Mouse (Mus musculus): ENCODE data around the gene Neurog2.
A peak's percentile ranks its signal among the peaks of the same experiment; 100 is the strongest.

GRCm38 (mm10) chr3:127625296-127625695, 7.6 kb upstream of the Neurog2 start:
- no peak for TF ChIP-seq CEBPB (IDR thresholded peaks at IDR 0.05; ENCODE audit: low read depth)
- TF ChIP-seq CTCF (IDR thresholded peaks at IDR 0.05; ENCODE audit: control insufficient read depth, insufficient read depth, insufficient read length) = peak; percentile 95
- no peak for TF ChIP-seq USF1 (IDR thresholded peaks at IDR 0.05; ENCODE audit: low read depth)
- TF ChIP-seq FOSL1 (IDR thresholded peaks at IDR 0.05; ENCODE audit: insufficient read depth, low read length, poor library complexity, severe bottlenecking) = no peak
- no peak for TF ChIP-seq MAX (IDR thresholded peaks at IDR 0.05)

Measured in C2C12 (cell line).